Mouse (Mus musculus) frontal cortex, postnatal 10 days (tissue): Measurements from ENCODE around the gene Mum1.
A peak's percentile ranks its signal among the peaks of the same experiment; 100 is the strongest.

Source experiments
- DNase-seq, 2 experiments: peaks; one replicate each; pipeline ENCODE4 v3.0.0; 2022; ENCODE audit warnings: low spot score in 2 of 2, mixed read lengths in 1 of 2

The Mum1 gene

DNA sequence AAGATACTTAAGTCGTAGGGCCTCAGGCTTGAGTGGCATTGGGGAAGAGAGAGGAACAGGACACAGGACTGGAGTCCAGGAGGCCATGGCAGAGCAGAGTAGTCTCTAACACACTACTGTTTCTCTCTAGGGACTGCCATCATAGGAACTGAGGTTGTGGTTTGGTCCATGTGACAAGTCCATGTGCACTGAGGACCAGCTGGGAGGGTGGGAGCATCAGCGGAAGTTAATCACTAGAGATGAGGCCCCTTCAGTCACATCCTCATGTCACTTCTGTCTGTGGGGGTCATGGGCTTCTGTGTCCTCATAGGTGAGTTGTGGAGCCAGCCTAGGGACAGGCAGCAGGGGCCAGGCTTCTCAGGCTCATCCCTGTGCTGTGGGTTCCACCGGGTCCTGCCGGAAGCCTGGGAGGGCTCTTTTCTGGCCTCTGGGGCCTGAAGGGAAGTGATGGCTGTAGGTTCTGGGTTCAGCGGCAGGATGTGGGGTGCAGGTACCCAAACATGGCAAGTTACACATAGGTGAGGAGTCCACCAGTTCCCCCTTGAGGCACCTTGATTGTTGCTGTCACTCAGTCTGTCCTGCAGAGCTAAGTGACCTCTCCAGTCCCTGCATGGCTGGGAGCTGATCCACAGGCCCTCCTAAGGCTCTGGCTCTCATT is 45.1 kb downstream of the Mum1 start:
- no peak for DNase-seq

DNA sequence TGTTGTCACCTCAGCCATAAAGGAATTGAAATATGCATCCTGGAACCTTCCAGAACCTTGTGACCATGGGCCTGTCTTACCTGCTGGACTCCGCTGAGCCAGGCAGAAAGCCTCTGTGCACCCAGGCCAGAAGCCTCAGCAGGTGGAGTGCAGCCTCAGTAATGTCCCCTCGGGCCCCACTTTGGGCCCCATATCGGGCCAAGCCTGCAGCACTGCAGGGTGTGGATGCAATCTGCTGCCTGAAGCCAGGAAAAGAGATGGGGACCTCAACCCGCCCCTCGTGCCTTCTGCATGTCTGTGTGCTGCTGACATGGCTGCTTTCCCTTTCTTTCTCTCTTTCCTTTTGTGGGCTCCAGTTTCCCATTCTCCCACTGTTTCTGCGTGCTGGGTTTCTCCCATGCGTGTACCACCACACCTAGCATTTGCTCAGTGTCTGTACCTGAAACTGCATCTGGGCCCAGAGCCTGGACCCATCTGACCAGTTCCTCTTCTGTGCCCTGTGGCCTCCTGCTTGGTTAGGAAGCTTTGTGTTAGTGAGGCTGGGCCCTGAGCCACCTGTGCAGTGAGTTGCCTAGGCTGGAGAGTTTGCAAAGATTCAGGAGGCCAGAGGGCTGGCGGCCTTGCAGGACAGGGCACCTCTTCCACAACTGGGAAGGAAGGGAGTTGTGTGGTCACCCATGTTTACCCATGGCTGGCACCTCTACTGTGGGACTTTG is 45.8 kb downstream of the Mum1 start:
- DNase-seq = no peak

DNA sequence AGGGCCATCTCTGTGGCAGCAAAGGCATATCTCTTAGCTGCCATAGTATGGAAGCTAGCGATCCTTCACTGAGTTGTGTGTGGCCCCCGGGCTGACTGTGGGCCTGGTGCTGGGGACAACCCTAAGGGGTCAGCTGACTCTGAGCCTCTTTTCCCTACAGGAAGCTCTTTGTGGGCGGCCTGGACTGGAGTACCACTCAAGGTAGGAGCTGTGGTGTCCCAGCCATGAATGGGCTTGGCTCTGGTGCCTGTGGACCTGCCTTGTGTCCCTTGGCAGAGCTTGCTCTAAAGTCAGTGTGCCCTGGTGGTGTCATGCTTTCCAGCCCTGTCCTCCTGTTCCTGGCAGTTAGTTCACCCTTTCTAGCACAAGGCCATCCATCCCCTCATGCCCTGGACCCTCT is 47.6 kb downstream of the Mum1 start:
- DNase-seq = no peak

DNA sequence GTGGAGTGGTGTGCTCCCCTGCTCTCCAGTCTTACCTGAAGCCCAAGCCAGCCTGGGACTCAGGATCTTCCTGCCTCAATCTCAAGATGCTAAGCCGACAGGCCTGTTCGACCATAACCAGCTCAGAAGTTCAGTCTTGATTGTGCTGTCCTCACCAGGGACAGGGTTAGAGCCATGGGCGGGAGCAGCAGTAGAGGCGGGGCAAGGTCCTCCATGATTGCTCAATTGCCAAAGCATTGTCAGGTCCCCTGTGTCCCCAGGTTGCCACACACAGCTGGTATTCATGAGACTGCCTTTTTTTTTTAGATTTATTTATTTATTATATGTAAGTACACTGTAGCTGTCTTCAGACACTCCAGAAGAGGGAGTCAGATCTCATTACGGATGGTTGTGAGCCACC is 50.0 kb downstream of the Mum1 start:
- no peak for DNase-seq

DNA sequence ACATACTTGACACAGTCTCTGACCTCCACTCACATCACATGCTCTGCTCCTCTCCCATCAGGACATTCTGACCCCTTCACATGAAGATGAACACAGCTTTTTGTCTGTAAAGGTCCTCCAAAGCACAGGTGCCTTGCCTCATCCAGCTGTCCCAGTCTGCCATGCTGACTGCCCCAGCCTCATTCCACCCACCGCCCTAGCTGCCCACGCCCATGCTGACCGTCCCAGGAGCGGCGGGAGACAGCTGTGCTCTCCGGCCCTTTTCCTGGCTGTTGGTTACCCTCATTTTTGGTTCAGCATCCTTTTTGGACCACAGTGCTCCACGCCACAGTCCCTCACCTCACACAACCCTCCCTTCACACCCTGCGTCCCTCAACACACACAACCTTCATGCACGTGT is 52.2 kb downstream of the Mum1 start:
- DNase-seq = no peak

DNA sequence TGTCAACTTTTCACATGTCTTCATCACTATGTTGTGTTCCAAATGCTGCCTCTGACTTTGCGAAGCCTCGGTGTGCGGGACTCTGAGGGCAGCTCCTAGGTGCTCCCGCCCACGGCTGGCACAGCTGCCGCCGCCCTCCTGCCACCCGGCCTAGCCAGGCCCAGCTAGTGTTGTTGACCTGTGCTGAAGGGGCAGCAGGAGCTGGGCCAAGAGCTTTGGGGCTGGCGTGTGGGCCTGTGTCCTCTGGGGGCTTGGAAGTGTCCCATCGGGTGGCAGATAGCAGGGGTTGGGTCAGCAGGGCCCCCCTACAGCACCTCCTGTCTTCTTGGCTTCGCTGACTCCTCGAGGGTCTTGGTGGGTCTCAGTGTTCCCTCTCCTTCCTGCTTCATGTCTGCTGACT is 53.0 kb downstream of the Mum1 start:
- DNase-seq = no peak

DNA sequence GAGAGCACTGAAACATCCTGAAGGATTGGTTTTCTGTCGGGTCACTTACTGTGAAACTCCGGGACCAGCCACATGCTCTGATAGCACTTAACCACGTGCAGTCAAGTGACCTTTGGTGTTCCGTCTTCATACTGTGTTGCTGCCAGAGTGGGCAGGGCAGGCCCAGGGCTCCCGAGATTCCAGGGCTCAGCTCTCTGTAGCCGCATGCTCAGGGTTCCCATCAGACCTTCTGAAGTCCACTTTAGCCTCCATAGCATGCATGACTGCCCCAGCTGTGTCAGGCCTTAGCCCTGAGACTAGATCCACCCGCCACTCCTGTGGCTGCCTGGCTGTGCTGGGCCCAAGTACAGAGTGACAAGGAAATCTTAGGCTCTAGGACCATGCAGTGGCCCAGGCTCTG is 55.1 kb downstream of the Mum1 start:
- no peak for DNase-seq

DNA sequence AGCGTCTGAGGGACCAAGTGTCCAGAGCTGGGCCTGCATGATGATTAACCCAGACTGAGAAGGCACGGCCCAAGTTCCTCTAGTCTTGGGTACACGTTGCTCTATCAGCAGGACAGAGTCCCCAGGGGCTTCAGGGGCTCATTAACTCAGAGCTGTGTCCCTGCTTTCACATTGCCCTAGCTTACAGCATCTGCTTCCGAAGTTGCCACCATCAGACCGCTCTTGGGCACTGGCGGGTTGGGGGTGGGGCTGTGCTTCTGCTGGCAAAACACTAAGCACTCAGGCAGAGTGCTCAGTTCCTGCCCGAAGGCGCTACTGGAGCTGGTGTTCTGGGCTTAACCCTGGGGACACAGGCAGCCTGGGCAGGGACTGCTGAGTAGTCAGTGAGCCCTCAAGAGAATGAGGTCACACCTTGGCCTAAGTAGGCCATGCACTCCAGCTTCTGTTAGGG is 55.7 kb downstream of the Mum1 start:
- DNase-seq = no peak

DNA sequence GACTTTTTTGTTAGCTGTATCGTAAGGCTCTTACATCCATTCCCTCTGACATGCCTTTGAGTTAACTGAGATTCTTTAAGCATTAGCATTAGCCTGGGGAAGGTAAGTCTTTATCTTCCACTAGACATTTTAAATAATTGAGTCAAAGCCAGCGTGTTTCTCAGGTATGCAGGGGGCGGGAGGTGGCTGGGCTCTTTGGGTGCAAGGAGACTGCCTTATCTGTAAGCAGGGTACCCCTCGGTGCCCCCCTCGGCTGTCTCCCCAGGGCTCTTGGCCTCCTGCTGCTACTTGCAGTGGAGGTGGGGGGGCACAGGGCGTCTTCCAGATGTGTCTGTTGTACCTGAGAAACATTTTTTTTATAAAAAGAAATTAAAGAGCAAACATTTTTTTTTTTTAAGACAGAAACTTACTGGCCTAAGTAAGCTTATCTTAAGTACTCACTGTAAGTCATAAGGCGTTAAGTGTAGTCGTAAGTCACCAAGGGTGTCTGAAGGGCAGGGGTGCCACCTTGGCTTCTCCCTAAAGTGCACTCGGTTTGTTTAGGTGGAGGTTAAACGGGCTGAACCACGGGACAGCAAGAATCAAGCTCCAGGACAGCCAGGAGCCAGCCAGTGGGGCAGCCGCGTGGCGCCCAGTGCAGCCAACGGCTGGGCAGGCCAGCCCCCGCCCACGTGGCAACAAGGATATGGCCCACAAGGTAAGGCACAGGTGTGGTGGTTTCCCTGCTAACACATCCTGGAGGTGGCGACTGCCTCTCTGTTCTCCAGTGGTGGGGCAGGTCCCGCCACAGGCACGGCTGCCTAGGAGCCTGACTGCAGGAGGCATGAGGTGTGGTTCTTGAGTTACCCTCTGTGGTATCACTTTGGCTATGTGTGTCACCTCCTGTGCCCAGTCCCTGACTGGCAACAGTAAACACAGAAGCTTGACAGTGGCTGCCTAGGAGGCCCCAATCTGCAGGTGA is 56.5 kb downstream of the Mum1 start:
- no peak for DNase-seq

DNA sequence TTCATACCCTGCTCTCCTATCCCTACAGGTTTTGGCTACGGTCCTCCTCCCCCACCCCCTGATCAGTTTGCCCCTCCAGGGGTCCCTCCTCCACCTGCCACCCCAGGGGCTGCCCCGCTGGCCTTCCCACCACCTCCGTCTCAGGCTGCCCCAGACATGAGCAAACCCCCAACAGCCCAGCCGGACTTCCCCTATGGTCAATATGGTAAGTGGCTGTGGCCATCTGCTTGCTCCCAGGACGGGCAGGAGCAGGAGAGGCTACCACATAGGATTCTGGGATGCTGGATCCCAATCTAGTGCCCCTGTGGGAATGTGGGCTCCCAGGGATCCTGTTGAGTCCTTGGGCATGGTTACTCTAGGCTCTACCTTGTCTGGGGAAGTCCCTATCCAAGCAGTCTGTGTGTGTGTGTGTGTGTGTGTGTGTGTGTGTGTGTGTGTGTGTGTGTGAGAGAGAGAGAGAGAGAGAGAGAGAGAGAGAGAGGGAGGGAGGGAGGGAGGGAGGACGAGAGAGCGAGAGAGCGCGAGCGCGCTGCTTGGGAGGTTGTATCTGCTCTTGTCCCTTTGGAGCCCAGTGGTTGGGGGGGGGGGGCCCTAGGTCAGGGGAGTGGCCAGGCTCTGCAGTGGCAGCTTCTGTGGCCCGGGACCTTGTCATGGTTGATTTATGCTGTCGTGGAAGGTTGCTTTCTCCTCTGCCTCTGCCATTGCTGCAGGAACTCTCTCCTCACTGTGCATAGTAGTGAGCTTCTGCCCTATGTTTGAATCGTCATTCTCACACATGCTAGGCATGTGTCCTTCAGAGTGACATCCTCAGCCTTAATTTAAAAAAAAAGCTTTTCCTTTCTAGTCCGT is 59.2 kb downstream of the Mum1 start:
- DNase-seq = no peak

DNA sequence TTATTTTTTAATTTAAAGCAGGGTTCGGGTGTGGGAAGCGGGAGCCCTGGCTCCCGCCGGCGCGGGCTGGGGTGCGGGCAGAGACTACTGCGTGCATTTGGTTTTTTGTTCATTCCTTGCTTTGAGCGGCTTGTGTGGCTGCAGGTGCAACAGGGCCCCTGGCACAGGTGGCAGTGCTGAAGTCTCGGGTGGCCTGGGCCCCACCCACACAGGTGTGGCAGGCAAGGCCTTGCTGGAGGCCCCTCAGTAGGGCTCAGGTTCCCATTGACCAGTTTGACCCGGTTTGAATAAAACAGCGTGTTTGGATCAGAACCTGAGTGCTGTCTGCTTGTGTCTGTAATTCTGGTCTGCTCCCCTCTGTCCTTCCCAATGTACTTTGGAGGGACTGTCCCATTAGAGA is 61.9 kb downstream of the Mum1 start:
- no peak for DNase-seq

DNA sequence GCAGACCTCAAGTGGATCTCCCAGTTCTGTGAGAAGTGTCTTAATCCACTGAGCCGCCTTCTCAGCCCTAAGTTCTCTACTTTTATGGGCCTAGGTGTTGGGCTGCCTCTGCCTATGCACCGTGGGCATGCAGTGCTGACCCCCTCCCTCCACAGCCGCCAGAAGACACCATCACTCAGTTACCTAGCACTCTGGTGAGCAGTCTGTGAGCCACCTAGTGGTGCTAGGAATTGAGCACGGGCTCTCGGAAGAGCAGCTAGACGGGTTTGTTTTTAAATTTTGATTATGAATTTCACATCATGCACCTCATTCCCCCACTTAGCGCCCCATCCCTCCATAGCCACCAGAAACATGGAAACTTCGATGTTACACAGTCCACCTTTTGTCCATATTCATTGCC is 62.4 kb downstream of the Mum1 start:
- DNase-seq = no peak

DNA sequence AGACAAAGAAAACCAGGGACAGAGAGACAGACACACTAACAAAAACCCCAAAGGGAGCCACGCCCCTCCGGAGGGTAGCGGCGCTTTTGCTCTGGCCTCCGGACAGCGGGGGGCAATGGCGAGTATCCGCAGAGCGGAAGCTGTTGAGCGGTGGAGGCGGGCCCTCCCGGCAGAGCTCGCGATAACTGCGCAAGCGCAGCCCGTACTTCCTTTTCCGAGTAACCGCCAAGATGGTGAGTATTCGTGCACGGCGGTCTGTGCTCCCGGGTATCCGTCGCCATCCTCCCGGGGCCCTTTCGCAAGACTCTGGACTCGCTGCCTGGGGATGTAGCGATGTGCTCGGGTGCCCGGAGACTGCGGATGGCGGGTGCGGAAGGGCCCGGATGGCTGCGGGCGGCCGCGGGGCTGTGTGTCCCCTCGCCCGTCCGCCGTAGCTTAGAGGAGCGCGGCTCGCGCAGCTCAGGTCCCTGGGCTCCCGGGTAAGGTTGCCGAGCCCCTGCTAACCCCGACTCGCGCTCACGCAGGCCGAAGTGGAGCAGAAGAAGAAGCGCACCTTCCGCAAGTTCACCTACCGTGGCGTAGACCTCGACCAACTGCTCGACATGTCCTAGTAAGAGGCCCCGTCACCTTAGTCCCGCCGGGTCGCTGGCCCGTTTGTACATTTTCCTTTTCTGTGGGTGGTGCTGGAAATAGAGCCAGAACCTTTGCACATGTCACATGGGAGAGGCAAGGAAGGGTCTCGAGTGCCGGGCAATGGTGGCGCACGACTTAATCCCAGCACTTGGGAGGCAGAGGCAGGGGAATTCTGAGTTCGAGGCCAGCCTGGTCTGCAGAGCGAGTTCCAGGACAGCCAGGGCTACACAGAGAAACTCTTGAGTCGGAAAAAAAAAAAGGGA is 66.3 kb downstream of the Mum1 start, which contains the start of gene Rps15:
Gene Rps15, plus strand, starts transcription at position 203 of the 896 bp plus-strand sequence.
- DNase-seq = peak; percentile 87 to 93

DNA sequence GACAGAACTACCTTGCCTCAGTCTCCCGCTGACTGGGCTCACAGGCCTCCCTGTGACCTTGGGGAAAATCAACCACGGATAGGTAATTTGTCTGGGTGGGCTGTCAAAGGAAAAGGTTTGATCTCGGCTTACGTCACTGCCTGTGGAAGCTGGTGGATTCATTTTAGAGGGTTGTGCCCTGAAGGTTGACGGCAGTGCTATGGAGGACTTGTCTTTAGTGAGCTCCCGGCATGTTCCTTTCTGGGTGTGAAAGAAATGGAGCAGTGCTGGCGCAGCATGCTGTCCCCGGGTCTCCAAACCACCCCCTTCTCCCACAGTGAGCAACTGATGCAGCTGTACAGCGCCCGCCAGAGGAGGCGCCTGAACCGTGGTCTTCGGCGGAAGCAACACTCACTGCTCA is 67.1 kb downstream of the Mum1 start:
- no peak for DNase-seq
